Mouse (Mus musculus) urinary bladder, postnatal 0 days (tissue): ENCODE measurements around the gene Gnai1. TPM values are rescaled to one million over a fixed set of nuclear protein-coding genes. Genes with fewer than 3 reads are reported as not detected.

Experiments
- polyA plus RNA-seq: library from polyadenylated mRNA; unstranded; fragments of >200 nt; fragmentation: Nextera tagmentation; extraction: Ambion mirVana; gene quantifications from 2 replicates; pipeline ENCODE4 v1.2.1, GENCODE M21; 2015

Gnai1 gene
- polyA plus RNA-seq: 39.1 and 39.7 TPM in 2 replicates

DNA sequence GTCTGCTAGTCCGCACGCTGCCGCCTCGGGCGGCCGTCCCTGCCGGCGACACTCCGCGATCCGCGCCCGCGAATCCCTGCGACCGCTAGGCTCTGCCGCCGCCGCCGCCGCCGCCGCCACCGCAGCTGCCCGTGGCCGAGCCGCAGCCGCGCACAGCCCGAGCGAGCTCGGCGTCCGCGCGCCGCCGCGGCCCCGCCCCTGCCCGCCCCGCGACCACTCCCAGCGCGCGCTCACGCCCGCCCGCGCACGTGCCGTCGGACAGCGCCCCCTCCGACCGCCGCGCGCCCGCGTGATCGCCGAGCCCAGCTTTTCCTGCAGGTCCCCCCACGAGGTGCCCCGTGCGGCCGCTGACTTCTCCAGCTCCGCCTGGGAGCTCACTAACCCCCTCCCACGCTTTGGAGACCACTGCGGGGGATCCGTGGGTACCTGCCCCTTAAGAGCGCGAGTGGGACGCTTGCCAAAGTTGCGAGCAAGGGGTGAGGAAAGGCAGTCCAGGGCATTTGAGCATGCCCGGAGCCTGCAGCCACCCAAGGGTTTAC, at the start of gene Gnai1:
Gene Gnai1 (minus strand): TSS at position 75 of the 539 bp plus-strand sequence.

